Mouse (Mus musculus): ENCODE results near the gene Rcc1.
A peak's percentile ranks its signal among the peaks of the same experiment; 100 is the strongest.

The Rcc1 gene

GRCm38 (mm10) chr4:132354571-132354970 lies 1.2 kb upstream of the Rcc1 start:
- DNase-seq = no peak

DNA sequence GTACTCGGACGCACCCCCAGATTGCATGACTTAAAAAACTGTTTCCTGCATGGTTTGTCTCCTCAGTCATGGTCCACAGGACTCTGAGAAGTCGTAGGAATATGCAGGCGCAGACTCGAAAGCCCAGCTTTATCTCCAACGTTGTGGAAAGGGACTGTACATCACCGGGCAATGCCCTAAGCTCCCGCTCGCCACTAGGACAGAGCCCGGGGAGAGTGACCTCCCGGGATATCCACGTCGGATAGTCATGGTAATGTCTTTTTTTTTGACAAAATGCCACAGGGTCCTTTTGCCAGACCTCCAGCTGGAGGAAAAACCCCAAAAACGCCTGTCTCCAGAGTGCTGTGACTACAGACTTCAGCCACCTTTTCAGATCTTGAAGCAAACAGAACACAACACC lies 666 bp downstream of the Rcc1 start:
- DNase-seq = no peak

- no peak for DNase-seq
Measured at GRCm38 (mm10) chr4:132351401-132351800, 2.0 kb downstream of the Rcc1 start.

DNA sequence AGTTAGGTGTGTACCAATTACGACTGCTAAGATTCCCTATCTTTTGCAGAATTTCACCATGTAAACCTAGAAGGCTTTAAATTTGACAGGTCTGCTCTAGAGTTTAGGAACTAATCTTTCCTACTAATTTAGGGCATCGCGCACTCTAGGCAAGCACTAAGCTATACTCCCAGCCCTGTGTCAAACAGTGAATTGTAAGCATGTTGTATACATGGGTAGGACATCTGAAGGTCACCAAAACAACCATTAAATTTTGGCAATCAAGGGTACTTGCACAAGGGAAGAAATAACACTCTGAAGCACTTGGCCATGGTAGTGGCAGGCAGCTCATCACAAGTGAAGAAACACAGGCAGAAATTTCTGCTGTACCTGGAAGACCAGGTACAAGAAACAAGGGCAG lies 2.6 kb downstream of the Rcc1 start:
- no peak for DNase-seq

- no peak for DNase-seq
Measured at GRCm38 (mm10) chr4:132350123-132350740, 3.2 kb downstream of the Rcc1 start.

- no peak for DNase-seq
Measured at GRCm38 (mm10) chr4:132349495-132350122, 3.8 kb downstream of the Rcc1 start.

DNA sequence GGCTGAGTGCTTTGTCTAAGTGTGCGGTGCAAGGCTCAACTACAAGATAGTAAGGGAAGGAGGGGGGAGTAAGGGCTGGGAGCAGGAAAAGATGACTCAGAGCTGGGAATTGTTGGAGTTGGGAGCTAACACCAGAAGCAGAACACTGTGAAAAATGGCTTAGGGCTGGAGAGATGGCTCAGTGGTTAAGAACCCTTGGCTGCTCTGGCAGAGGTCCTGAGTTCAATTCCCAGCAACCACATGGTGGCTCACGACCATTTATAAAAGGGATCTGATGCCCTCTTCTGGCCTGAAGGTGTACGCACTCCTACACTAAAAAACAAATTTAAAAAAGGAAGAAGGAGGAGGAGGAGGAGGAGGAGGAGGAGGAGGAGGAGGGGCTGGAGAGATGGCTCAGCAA lies 6.7 kb downstream of the Rcc1 start:
- no peak for DNase-seq

GRCm38 (mm10) chr4:132346261-132346660 lies 7.1 kb downstream of the Rcc1 start:
- DNase-seq = no peak

GRCm38 (mm10) chr4:132345843-132346212 lies 7.6 kb downstream of the Rcc1 start:
- DNase-seq = no peak

DNA sequence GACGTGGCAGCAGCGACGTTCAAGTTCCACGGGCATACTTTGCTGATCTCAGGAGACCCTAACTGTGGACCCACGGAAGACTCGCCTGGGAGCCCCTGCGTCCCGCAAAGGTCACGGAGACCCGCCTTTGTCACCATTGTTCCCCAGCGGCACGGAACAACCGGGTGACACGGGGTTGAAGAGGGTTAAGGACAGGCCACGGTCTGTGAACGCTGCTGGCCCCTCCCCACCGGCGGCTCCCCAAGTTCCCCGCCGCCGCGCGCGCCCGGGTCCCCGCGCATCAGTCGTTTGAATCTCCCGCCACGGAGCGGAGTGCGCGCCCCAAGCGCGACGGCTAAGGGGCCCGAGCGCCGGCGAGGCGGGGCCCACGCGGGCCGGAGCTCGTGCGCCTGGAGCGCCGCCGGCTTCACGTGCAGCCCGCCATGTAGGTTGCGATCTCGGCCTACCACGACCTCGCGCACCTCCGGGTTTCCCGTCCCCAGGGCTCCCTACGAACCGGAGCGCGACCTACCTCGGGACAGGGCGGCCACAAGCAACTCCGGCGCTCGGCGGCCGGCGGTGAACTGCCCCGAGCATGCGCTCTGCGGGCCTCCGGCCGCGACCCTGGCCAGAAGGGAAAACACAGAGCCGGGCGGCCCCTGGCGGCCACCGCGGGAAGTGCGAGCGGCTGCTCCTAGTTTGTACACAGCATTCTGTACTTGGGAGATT lies 8.1 kb downstream of the Rcc1 start:
- DNase-seq = peak; percentile 95

GRCm38 (mm10) chr4:132344403-132345134 lies 8.8 kb downstream of the Rcc1 start:
- no peak for DNase-seq

DNA sequence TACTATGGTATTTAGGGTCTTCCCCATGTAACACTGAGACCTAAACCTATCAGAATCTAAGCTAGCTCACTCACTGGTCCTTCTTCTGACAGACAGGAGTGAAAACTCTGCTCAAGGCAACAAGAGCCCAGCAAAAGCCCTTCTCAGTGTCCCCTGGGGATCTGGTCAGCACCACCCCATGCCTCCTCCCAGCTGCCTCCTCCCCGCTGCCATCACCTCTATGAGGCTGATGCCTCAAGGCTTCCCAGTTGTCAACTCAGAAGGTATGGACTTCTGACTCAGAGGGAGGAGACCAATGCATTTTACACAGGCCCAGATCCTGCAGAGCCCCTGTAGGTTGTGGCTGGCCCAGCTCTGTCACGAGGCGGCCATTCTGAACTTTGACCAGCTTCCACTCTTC lies 12.0 kb downstream of the Rcc1 start:
- no peak for DNase-seq

- no peak for DNase-seq
Measured at GRCm38 (mm10) chr4:132338943-132339342, 14.5 kb downstream of the Rcc1 start.

DNA sequence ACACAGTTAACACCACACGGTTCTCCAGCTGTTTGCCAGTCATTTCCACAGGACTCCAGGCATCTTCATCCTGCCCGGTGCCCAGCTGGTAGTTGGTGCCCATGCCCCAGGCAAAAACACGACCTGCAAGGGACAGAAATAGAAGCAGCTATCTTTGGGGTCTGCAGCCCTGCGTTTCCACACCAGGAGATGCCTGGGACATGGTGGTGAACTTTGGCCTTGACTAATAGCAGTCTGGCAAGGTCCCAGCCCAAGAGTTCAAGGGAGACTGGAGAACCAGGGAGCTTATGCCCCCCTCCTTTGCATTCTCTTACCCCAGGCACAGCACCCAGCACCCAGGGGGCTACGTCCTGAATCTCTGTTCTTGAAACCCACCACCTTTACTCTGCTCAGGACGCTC lies 20.5 kb downstream of the Rcc1 start:
- DNase-seq = no peak

DNA sequence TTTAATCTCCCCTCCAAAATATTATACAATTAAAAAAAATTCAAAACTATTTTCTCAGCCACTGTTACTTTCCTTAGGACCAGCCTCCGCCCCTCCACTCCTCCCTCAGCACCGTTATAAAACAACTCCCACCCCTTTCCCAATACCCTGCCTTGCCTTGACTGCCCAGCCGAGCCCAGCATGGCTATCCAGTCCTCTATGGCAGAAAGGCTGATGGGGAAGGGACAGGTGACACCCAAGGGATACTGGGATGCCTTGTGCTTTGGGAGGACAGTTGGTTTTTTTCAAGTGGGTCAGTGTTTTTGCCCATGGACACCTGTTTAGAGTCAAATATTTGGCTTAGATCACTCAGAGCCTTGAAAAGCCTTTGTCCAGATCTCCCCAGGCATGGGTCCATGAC lies 21.4 kb downstream of the Rcc1 start:
- no peak for DNase-seq

DNA sequence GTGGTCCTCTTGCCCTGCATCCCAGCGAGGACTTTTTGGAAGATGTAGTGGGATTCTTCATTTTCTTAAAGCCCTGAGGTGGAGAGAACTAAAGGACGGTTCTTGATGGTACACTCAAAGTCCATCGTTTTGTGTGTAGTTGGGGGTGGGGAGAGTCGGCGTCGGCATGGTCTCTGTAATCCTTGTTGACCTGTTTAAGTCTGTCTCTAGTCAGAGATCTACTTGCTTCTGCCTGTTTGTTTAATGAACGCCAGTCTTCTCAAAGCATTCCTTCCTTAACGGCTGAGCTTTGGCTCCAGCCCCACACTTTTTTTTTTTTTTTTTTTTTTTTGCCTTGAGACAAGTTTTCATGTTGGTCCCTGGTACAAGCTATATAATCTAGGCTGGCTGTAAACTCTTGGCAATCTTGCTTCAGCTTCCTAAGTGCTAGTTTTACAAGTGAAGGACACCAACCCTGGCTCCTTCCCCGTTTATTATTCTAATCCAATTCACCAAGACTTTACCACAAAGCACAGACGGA lies 23.5 kb downstream of the Rcc1 start:
- no peak for DNase-seq

DNA sequence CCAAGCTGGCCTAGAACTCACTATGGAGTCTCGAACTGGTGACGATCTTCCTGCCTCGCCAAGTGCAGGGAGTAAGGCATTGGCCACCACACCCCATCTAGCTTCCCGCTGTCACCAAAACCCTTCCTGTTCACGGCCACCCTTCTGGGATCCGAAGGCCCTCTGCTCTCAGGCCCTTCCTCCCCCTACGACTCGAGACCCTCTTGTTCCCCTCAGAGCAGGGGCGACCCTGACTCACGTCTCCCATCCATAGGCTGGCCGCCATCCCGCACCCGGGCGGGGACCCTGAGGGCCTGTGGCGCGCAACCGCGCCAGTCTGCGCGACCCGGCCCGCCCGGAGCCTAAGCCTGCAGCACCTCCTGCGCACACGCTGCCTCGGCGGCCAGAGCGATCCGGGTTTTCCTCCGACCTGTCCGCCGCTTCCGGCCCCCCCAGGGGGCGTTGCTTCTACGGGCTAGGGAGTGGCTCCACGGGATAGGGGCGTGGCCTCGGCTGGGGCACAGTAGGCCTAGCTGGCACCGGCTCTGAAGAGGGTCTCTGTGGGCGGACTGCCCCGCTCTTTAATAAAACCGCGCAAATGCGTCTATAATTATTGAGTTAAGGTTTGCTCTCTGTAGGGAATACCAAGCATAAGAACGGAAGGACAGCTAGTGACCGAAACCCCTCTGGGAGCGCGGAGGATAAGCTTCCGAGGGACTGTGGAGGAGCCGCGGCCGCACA lies 24.1 kb downstream of the Rcc1 start, which contains the start of gene Trnau1ap:
Gene Trnau1ap, minus strand, starts transcription at position 424 of the 720 bp plus-strand sequence.
- peak; percentile 84 for DNase-seq

- DNase-seq = no peak
Measured at GRCm38 (mm10) chr4:132328391-132328982, 24.9 kb downstream of the Rcc1 start.

- DNase-seq = no peak
Measured at GRCm38 (mm10) chr4:132326481-132326880, 26.9 kb downstream of the Rcc1 start.

DNA sequence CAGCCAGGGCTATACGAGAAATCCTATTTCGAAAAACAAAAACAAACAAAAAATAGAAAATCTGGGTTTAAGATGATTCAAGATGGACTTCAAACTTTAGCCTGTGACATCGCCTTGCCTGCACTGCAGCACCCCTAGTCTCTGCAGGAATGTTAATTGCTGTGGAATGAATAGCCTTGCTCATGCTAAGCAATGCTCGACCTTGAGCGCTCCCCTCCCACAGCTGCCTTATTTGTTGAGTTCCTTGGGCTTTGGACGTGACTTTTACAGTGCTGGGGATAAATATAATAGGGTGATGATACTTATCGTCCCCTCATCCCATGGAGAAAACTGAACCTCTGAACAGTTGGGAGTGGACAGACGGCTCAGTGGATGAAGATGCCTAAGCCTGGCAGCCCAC lies 37.7 kb downstream of the Rcc1 start:
- no peak for DNase-seq

DNA sequence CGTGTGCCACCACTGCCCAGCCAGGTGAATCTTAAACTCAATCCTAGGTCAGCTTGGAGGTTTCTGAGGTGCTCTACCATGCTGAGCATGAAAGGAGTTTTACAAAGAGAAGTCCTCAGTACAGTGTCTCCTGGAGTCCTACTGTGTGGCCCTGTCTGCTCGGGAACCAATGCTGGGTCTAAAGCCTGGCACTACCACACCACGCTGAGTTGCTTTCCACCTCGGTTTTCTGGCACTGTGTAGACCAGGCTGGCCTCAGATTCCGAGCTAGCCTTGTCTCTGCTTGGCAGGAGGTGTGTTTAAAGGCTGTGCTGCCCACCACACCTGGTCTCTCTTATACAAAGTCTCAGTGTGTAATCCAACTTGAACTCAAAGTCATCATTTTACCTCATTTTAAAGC lies 40.8 kb downstream of the Rcc1 start:
- DNase-seq = no peak

DNA sequence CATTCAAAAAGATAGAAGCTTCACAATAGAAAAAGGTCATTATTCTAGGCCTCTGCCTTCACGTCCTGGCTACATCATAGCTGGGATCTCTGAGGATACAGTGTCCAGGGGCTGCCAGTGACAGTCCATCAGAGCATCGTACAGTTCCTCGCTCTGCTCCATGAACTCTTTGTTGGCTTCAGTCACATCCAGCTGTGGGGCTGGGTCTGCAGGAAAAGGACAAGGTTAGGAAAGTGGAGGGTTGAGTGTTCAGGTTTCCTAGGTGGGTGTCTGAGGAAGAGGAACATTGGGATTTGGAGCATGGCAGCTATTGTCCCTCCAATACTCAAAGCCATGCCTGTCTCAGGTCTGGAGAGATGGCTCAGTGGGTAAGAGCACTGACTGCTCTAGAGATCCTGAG lies 41.6 kb downstream of the Rcc1 start:
- no peak for DNase-seq

Measured in cerebellum, adult 11 months (tissue).